Mouse (Mus musculus) lung, postnatal 36 days (tissue): ENCODE measurements around the gene Cxcl15.
"Not testable (repeated sequence)": the region's sequence is repeated elsewhere in the genome, so short reads cannot be mapped to it uniquely, and the experiment has no call there.

ENCODE experiments used
- DNase-seq: peaks from one replicate; pipeline ENCODE4 v3.0.0; 2022; ENCODE audit warnings: mixed read lengths

Gene Cxcl15

GRCm38 (mm10) chr5:90790074-90790502 is 4.2 kb upstream of the Cxcl15 start:
- peak; percentile 71 for DNase-seq

GRCm38 (mm10) chr5:90795392-90795791 is 1.1 kb downstream of the Cxcl15 start:
- DNase-seq, result not testable (repeated sequence)

- DNase-seq, result no peak
These were observed 10.2 kb downstream of the Cxcl15 start for GRCm38 (mm10) chr5:90804574-90804973.

GRCm38 (mm10) chr5:90806050-90806449 is 11.7 kb downstream of the Cxcl15 start:
- DNase-seq, result no peak

GRCm38 (mm10) chr5:90807176-90807950 is 13.0 kb downstream of the Cxcl15 start:
- DNase-seq, result no peak

GRCm38 (mm10) chr5:90819756-90820155 is 25.4 kb downstream of the Cxcl15 start:
- DNase-seq, result peak; percentile 64

GRCm38 (mm10) chr5:90832145-90832767 is 37.9 kb downstream of the Cxcl15 start:
- peak; percentile 54 for DNase-seq

GRCm38 (mm10) chr5:90832768-90833388 is 38.5 kb downstream of the Cxcl15 start:
- DNase-seq, result no peak

GRCm38 (mm10) chr5:90834436-90834835 is 40.1 kb downstream of the Cxcl15 start:
- DNase-seq, result no peak

- DNase-seq, result peak; percentile 11
These were observed 44.2 kb downstream of the Cxcl15 start for GRCm38 (mm10) chr5:90838582-90838981.

- DNase-seq, result no peak
These were observed 46.9 kb downstream of the Cxcl15 start for GRCm38 (mm10) chr5:90840902-90841869.

GRCm38 (mm10) chr5:90843891-90844290 is 49.6 kb downstream of the Cxcl15 start:
- peak; percentile 31 for DNase-seq

- not testable (repeated sequence) for DNase-seq
These were observed 55.8 kb downstream of the Cxcl15 start for GRCm38 (mm10) chr5:90850096-90850495.

- not testable (repeated sequence) for DNase-seq
These were observed 57.1 kb downstream of the Cxcl15 start for GRCm38 (mm10) chr5:90851391-90851790.
